Mouse (Mus musculus): ENCODE data around the gene Tulp1.
A peak's percentile ranks its signal among the peaks of the same experiment; 100 is the strongest.
"Not testable (repeated sequence)": the region's sequence is repeated elsewhere in the genome, so short reads cannot be mapped to it uniquely, and the experiment has no call there.

The Tulp1 gene

DNA sequence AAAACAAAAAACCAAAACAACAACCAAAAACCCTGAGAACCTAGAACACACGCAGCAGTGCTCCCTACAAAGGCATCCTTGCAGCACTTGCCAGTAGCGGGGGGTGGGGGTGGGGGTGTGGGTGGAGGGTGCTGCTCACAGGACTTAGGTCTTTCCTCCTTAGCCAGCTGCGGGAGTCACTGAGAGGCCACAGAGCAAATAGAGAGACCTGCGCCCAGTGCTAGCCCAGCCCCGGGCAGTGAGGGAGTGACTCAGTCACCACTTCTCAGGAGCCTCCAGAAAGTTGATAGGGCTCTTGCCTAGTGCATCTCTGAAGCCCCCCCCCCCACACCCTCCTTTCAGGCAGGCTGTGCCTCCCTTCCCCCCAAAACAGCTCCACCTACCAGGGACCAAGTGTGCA, 4.0 kb upstream of the Tulp1 start:
- no peak for DNase-seq (ENCODE audit: low spot score in 2 of 2)

DNA sequence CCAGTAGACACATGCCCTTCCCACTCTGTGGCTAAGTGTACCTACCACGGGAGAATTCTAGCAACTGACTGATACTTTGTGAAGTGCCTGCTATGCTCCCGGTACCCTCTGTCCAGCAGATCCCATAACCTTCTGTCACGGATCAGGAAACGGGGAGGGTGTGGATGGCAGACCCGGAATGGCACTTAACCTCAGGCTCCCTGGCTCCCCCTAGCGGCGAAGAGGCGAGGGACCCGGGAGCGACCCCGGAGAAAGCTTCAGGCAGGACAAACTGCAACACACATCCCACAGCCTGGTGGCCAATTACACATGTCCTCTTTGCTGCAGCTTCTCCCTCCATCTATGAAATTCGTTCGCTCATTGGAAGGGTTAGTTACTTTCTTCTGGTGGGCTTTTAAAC, 3.4 kb upstream of the Tulp1 start:
- no peak for DNase-seq (ENCODE audit: low spot score in 2 of 2)

DNA sequence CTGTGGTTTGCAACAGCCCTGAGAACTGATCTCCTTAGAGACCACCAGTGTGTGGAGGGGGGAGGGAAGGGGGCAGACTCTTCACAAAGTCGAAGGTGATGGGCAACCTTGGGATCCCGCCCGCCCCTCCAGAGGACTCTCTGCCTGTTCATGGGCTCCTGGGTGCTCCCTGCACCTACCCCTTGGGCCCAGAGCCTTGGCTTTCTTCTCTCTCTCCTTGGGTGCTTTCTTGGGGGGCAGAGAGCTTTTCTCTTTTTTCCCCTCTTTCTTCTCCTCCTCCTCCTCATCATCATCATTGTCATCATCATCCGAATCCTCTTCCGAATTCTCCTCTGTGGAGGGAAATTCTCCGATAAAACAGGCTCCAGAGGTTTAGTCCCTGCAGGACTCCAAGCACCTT, 1.5 kb downstream of the Tulp1 start:
- no peak for DNase-seq (ENCODE audit: low spot score in 2 of 2)

DNA sequence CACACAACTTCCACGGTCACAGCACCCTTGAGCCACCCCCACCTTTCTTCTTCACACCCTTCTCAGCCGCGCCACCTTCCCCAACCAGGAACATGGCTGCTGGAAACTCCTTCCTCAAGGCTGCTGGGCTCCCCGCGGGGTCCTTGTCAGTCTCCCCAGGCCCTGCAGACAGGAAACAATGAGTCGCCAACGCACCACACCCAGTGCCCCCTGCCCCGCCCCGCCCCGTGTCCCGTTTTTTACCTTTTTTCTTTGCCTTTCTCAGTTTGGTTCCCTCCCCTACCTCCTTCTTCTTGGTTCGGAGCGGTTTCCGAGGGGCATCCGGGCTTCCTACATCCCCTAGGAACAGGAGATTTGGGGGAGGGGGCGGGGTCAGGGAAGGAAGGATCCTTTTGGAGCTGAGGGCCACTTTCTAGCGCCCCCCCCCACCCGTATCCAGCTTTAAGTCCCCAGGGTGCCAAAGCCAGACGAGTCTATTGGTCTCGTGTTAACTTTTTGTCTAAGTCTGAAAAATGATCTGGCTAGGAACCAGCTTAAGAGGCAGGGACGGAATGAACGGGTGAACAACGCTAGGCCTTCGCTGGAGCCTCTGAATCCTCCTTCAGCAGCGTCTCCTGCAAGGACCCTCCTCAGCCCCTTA, 2.2 kb downstream of the Tulp1 start:
- no peak for DNase-seq (ENCODE audit: low spot score in 2 of 2)

DNA sequence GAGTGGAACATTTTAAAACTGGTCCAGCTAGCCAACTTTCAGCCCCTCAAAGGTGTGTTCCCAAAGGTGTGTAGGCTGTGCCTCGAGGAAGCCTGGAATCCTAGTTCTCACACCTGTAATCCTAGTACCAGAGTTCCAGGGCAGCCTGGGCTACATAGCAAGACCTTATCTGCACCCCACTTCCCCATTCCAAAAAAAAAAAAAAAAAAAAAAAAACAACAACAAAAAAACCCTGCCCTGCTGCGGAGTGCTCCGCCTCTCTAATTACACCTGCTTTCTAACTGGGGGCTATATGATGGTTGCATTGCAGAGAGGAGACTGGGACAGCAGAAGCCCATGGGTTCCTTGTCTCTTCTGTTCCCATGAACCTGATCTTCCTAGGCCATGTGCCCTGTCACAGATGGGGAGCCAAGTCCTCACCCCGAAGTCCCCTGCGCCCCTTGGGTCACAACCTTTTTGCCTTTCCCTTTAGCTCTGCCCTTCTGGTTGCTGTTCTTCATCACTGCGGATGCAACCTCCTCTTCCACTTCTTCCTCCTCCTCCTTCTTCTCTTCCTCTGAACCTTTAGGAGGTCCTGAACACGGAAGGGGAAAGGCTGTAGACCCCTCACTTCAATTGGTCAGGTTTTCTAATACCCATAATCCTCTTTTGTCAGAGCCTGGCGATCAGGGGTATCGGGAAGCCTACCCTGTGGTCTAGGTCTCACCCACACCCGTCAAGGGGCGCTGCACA, 2.9 kb downstream of the Tulp1 start:
- DNase-seq (ENCODE audit: low spot score in 2 of 2) = no peak

DNA sequence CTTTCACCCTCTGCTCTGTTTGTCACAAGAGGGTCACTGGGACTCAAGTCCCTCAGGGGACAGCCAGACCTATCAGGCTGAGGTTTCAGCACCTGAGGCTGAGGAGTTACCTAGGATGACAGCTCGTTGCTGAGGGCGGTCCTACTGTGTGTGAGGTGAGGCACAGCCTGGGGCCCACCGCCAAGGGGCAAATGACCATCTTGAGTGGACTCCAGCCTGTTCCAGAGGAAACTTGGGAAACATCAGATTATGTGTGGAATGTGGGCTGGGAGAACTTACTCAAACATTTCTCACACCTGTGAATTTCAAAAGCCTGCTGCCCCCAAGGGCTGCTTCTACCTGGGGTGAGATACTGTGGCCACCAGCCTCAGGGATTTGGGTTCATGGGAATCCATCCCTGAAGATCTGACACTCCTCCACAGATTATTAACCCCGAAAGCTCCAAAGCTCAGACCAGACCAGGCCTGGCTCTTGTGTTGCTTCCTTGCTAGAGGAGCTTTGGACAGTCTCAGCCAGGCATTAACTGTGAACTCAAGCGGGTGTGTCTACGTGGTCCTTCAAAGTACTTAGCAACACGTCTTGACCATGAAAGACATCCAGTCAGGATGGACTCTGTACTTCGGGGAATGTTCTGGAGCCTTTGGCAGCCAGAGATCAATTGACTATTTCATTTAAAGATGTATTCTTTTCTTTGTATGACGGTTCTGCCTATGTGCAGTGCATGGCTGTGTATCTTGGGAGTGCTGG, 4.3 kb downstream of the Tulp1 start:
- no peak for DNase-seq (ENCODE audit: low spot score in 2 of 2)

DNA sequence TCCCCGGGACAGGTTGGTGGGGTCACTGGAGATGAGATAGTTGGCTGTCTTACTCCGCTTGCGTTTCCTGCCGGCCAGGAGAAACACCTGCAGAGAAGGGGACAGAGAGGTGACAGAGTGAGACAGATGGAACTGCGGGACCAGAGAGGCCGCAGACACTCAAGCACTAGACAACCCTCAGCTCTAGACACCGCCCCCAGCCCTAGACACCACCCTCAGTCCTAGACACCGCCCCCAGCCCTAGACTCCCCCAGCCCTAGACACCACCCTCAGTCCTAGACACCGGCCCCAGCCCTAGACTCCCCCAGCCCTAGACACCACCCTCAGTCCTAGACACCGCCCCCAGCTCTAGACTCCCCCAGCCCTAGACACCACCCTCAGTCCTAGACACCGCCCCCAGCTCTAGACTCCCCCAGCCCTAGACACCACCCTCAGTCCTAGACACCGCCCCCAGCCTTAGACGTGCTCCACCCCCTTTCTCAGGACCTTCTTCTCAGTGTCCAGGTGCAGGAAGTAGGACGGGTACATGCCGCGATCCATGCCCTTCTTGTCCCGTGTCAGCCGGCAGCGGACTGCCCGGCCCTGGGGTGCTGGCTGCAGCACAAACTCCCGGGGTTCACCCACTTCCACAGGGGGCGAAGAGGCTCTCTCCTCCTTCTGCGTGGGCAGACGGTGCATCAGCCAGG, 6.3 kb downstream of the Tulp1 start:
- not testable (repeated sequence) for DNase-seq (ENCODE audit: low spot score in 2 of 2)

DNA sequence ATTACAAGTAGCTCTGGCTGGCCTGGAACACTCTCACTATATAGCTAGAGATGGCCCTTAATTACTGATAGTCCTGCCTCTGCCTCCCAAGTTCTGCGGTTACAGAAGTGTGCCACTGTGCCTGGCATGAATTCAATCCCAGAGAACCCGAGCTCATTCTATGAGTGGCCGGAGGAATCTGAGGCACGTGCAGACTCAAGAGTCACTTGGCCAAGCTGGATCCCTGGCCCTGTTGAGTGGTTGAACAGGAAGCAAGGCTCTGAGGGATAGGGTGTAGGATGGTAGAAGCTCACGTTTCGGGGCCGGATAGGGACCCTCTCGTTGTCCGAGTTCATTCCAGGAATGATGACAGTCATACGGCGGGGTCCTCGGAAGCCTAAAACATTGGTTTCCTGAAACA, 9.2 kb downstream of the Tulp1 start:
- no peak for DNase-seq (ENCODE audit: low spot score in 2 of 2)

DNA sequence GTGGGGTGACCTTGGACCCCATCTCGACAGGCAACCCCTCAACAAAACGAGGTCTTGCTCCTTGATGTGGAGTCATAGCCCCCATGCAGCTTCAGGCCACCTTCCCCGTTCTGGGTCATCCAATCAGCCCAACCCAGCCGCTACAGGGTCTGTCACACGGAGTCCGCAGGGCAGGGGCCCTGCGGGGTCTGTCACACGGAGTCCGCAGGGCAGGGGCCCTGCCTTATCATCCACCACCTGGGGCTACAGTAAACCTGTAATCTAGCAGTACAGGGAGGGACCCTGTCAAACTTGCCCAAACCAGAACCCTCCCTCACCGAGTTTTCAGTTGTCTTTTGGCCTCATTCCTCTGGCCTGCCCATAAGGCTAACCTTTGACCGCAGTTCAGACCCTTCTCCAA, 13.0 kb downstream of the Tulp1 start:
- DNase-seq (ENCODE audit: low spot score in 2 of 2) = no peak

DNA sequence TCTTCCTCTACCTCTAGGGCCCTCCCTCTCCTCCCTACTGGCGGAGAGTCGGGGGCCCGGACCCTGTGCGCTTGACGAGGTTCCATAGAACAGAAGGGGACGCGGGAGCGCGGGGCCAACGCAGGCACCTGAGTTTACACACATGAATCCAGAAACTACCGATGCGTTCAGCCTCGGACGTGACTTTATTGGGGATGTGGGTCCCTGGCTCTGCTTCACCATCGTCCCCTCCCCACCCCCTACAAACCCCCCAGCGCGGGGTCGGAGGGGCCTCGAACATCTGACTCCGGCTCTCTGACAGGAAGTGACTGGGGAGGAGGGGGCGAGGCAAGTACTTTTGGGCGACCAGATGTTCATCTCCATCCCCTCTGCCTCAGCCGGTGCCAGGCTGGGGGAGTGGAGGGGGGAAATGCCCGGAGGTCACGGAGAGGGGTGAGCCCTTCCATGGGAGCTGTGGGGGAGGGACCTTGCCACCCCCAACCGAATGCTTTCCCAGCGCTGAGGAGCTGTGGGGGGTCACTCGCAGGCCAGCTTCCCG, 13.6 kb downstream of the Tulp1 start:
- DNase-seq (ENCODE audit: low spot score in 2 of 2) = no peak

DNA sequence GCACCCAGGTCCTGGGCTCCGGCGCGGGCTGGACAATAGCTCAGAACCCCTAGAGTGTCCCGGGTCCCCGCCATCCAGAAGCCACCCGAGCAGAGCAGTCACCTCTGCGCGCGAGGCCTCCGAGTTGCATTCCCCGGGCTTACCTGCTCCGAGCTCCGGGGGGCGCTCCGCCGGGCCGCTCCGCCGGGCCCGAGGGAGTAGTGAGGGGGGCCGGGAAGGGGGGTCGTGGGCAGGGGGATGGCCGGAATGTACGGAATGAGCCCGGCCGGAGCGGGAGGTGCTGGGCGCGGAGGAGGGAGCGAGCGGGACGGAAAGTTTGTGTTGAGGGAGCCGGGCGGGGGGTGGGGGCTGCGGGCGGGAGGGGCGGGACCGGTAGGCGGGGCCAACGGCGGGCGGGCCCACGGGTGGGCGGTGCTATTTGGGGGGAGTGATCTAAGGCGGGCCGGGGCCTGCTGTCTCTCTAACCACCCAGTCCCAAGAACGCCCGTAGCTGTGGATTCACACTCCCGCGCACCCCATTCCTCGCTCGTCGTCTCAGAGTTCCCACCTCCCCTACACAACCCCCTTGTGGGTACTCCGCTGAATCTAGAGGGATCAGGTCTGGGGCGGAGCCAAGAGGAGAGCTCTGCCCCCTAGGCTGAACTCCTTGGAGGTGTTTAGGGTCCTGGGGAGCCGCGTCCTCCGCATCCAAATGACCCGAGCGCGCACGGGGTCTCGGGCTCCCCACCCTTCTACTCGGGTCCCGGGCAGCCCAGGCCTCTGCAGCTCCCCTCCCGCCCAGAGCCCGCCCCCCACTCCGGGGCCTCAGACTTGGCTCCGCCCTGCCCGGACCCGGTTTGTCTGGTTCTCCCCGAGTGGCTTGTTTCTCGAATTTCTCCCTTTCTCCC, 14.3 kb downstream of the Tulp1 start, which contains the start of gene Tead3:
Gene Tead3, minus strand, starts transcription at position 352 of the 887 bp plus-strand sequence.
- no peak for DNase-seq (ENCODE audit: low spot score in 2 of 2)

DNA sequence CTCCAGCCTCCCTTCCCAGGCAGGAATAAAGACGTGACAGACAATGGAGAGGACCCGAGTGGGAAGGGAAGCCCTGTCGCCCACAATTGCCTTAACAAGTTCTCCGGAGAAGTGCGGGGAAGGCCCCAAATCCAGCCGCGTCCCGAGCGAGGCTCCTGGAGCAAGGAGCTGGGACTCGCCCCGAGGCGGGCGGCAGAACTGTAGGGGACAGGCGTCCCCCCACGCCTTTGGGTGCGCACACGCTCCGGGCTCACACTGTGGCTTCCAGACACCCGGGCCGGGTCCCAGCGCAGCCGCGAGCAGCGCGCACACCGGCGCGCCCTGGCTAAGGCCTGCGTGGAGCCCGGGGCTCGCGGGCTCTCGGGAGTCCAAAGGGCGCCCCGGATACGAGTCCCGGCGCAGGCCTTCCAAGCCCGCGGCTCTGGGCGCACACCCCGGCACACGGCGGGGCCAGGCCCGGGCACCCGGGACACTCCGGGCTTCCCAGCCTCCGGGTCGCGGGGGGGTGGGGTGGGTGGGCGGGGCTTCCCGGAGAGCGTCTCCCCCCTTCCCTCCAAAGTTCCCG, 15.0 kb downstream of the Tulp1 start:
- DNase-seq (ENCODE audit: low spot score in 2 of 2) = no peak

DNA sequence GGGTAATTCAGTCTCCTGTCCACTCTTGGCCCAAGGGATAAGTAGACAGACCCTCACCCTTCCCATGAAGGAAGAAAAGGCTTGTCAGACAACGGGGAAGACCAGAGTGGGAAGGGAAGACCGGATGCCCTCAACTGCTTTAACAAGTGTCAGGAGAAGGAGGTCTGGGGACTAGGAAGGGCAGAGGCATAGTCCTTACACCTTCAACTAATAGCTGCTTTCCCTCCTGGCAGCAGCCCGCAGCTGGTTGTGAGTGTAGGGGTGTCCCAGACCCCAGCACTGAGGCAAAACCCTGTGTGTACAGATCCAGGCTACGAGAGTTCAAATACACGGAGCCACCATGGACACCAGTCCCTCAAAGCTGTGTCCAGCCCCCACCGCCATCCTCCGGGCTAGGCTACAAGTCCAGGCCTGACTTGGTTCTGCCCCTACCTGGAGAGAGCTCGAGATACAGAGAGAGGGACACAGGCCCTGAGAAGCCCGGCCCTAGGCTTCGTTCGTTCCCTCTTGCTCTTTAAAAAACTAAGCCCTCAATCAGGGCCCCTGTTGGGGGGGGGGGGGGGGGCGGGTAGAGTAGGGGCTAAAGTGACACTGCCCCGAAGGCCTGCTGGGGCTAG, 15.7 kb downstream of the Tulp1 start:
- DNase-seq (ENCODE audit: low spot score in 2 of 2) = no peak

DNA sequence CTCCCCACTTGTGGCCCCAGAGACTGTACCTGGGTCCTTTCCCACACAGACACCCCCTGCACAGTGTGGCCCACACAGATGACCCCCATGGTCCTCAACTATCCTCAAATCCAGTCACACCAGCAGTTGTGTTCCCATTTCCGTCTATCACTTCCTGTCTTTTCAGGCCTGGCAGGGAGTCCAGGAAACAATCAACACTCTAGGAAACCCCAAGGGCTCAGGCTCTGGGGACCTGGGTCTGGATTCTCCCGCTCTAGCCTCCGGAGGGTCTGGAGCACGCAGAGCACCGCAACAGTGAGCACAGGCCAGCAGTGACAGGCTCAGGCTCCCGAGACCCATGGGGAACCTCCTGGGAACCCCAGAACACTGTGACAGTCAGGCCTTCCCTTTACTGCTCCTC, 16.8 kb downstream of the Tulp1 start:
- DNase-seq (ENCODE audit: low spot score in 2 of 2) = no peak

DNA sequence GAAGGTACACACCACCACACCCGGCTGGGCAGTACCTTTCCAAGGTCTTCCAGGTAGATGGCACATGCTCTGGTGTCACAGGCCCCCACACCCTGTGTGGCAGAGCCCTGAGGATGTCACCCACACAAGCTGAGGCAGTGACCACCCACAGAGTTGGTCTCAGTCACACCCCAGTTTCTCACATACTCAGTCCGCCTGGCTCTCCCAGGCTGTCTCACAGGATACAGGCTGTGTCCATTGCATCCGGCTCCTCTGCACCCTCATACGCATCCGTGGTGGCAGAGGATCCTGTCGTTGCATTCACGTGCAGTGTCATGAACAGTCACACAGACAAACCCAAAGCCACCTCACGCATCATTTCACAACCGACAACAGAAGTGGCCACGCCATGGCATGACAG, 17.7 kb downstream of the Tulp1 start:
- no peak for DNase-seq (ENCODE audit: low spot score in 2 of 2)

DNA sequence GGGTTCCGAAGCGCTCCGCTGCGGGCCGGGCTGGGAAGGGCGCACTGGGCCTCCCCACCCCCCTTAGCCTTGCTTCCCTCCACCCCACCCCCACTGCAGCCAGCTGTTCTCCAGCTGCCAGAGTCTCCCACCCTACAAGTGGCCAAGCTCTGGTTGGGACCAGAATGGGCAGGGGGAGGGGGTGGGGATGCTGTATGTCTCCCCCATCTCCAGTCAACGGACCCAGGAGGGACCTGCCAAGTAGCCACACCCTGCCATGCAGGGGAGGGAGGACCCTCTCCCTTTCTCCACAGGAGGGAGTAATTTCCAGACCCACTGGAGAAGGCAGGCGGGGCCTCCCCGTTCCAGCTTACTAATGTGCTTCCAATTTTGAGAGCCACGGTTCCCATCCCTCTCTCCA, 19.1 kb downstream of the Tulp1 start:
- DNase-seq (ENCODE audit: low spot score in 2 of 2) = no peak

DNA sequence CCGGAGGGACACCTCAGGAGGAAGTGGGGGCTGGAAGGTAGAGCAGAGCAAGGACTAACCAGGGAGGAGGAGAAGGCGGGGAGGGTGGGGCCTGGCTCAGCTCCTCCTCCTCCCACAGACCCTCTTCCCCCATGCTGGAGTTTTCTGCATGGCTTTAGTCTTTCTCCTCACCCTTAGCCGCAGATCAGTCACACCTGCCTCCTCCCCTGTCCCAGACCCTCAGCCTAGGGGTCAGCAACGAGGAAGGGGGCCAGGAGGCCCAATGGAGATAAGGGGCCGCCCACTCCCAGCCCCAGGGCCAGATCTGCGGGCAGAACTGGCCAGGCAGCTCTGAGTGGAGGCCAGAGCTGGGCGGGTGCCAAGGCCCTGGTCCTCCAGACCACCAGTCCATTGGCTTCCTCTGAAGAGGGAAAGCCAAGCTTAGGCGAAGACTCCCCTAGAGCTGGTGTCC, 19.7 kb downstream of the Tulp1 start:
- DNase-seq (ENCODE audit: low spot score in 2 of 2) = no peak

DNA sequence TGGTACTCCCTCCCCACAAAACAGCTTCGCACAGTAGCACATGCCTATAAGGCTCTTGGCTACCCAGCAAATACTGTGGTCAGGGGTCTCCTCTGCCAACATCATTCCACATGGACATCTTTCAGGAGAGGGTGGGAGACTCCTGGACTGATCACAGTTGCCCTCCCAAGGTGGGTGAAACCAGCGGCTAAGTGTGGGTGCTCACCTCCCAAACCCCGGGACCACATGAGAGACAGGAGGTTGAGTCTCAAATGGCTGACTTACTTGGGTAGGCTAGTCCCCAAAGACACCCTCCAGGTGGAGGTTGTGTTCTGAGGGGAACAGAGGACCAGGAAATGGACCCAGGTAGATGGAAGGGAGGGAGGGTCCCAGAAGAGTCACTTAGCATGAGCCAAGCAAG, 20.4 kb downstream of the Tulp1 start:
- no peak for DNase-seq (ENCODE audit: low spot score in 2 of 2)

DNA sequence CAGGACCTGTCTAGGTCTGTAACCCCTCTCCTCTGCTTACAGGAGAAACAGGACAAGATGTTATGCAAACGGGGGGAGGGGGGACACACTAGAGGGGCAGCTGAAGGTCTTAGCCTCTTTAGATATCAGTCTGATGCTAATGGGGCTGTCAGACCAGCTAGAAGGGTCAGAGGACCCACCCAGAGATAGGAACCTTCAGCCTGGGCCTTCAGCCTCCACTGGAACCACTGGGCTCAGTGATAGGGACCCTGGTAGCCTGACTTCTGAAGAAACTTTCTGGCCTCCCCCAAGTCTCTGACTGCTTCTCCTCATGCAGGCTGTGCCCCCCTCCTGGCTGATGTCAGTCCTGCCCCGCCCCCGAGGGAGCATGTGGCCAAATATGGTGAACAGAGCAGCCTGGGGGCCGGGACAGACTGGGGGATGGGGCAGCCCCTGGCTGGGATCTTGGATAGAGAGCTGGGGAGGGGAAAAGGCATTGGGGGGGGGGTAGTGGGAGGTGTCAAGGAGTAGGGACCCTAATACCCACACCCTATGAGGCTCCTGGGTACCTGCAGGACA, 20.9 kb downstream of the Tulp1 start:
- no peak for DNase-seq (ENCODE audit: low spot score in 2 of 2)

DNA sequence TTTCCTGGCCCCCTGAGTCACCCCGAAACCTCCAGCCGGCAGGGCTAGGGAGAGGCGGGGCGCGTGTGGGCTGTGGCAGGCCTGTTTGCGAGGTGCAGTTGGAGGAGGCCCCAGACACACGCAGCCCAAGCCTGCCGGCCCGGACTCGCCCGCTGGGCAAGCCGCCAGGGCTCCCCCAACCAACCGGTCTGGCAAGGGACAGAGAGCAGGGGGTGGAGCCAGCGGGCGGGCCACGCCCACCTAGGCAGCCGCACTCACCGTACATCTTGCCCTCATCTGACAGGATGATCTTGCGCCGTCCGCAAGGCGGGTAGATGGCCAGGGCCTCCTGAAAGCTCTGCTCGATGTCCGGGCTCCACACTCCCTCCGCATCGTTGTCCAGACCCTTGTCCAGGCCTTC, 23.9 kb downstream of the Tulp1 start:
- peak; percentile 32 to 57 for DNase-seq (ENCODE audit: low spot score in 2 of 2)

Measured in right cerebral cortex, postnatal 36 days (tissue).